Mouse (Mus musculus) lung, embryonic 15.5 days (tissue): ENCODE data around the gene Jph3. TPM values are rescaled to one million over a fixed set of nuclear protein-coding genes. Genes with fewer than 3 reads are reported as not detected.

ENCODE experiments used
- ATAC-seq: fragments of 200-750 bp; cut with Nextera tagmentation; 2 replicates; pipeline ENCODE4 v1.8.0; 2017; ENCODE audit warnings: moderate number of reproducible peaks, borderline replicate concordance; ENCODE audit not compliant: low FRiP score, low TSS enrichment; ENCODE audit errors: extremely low read depth
- H3K27ac ChIP-seq: fragments of 300-500 bp; sonication (generic); 2 replicates; pipeline ENCODE4 v1.5.1; 2015; ENCODE audit warnings: moderate library complexity, mild to moderate bottlenecking, inconsistent platforms
- H3K27me3 ChIP-seq: fragments of 300-500 bp; sonication (generic); 2 replicates; pipeline ENCODE4 v1.6.1; 2015; ENCODE audit warnings: inconsistent platforms
- H3K36me3 ChIP-seq: fragments of 300-500 bp; sonication (generic); 2 replicates; pipeline ENCODE4 v1.6.1; 2015; ENCODE audit warnings: inconsistent platforms
- H3K4me1 ChIP-seq: fragments of 300-500 bp; sonication (generic); 2 replicates; pipeline ENCODE4 v1.6.1; 2015; ENCODE audit warnings: inconsistent platforms
- H3K4me2 ChIP-seq: fragments of 300-500 bp; sonication (generic); 2 replicates; pipeline ENCODE4 v1.6.1; 2015; ENCODE audit warnings: inconsistent platforms, mild to moderate bottlenecking, moderate library complexity
- H3K4me3 ChIP-seq: fragments of 300-500 bp; sonication (generic); 2 replicates; pipeline ENCODE4 v1.5.1; 2015; ENCODE audit warnings: mild to moderate bottlenecking, inconsistent platforms
- H3K9ac ChIP-seq: fragments of 300-500 bp; sonication (generic); 2 replicates; pipeline ENCODE4 v1.6.1; 2015; ENCODE audit warnings: inconsistent platforms
- H3K9me3 ChIP-seq: fragments of 300-500 bp; sonication (generic); 2 replicates; pipeline ENCODE4 v1.6.1; 2016; ENCODE audit warnings: inconsistent platforms
- WGBS: fragments of 180-500 bp; shearing (Covaris S2); methylation state at CpG from one replicate; pipeline ENCODE4 v1.1.7; 2015; 5-methylcytosine and 5-hydroxymethylcytosine counted together
- polyA plus RNA-seq: library from polyadenylated mRNA; unstranded; fragments of >200 nt; fragmentation: Nextera tagmentation; extraction: Ambion mirVana; gene quantifications from 2 replicates; pipeline ENCODE4 v1.2.1, GENCODE M21; 2015

Gene Jph3
- polyA plus RNA-seq, 1 experiment from 2014 or later, result 0.86 TPM

- H3K9me3 ChIP-seq, result no peaks in the 10 kb centered on the region
- 40% methylated on average over 7 of the region's 7 CpGs for WGBS
- no peak overlapping the region for H3K27ac ChIP-seq
- ATAC-seq, result no peak
- no peak overlapping the region for H3K4me3 ChIP-seq
- no peaks in the 10 kb centered on the region for H3K27me3 ChIP-seq
- no peak overlapping the region for H3K9ac ChIP-seq
- no peaks in the 10 kb centered on the region for H3K4me1 ChIP-seq
- no peak overlapping the region for H3K4me2 ChIP-seq
- no peaks in the 10 kb centered on the region for H3K36me3 ChIP-seq
Measured at GRCm38 (mm10) chr8:121762999-121763699, 33.7 kb downstream of the Jph3 start.

- ATAC-seq, result no peak
- WGBS, result 64% methylated on average over 9 of the region's 9 CpGs
- Histone ChIP-seq H3K27ac (no peak overlapping the region), H3K4me3 (no peak overlapping the region), H3K9me3 (no peaks in the 10 kb centered on the region), H3K27me3 (no peaks in the 10 kb centered on the region), H3K36me3 (no peaks in the 10 kb centered on the region), H3K4me2 (no peak overlapping the region), H3K9ac (no peak overlapping the region), H3K4me1 (no peaks in the 10 kb centered on the region)
Measured at GRCm38 (mm10) chr8:121763700-121764013, 34.2 kb downstream of the Jph3 start.

DNA sequence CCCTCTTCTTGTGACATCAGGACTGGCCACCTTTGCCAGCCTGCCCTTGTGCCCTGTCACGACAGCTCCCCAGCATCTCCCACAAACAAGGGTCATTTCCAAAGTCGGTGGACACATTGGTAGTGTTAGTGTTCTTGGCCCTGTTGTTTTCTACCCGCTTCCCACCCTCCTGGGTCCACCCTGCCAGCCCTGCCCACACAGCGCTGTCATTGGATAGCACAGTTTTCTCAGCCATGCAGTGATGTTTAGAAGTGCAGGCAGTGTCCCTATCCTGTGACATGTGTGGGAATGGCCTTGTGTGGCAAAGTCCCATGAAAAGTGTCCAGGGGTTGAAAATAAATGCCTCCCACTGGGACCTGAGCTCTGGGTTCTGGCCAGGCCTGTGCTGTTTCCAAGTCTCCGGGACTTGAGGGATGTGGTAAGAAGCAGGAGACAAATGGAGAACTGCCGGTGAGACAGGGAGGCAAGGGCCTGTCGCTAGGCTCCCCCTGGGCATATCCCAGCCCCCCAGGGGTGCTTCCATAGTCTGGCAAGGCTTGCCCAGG, 36.2 kb downstream of the Jph3 start:
- Histone ChIP-seq H3K27ac (no peak overlapping the region), H3K9me3 (no peaks in the 10 kb centered on the region), H3K27me3 (no peaks in the 10 kb centered on the region), H3K9ac (no peak overlapping the region), H3K4me1 (no peaks in the 10 kb centered on the region), H3K4me2 (no peak overlapping the region), H3K4me3 (no peak overlapping the region), H3K36me3 (no peaks in the 10 kb centered on the region)
- ATAC-seq, result no peak
- WGBS, result 66% methylated on average over 7 of the region's 7 CpGs

- Histone ChIP-seq H3K27me3 (peaks cover 6% of the 10 kb centered on the region; the same call in 1 of the 2 replicates), H3K9ac (no peak overlapping the region), H3K27ac (no peak overlapping the region), H3K4me2 (no peak overlapping the region), H3K4me1 (no peaks in the 10 kb centered on the region), H3K4me3 (no peak overlapping the region), H3K36me3 (no peaks in the 10 kb centered on the region), H3K9me3 (no peaks in the 10 kb centered on the region)
- 13% methylated on average over 3 of the region's 3 CpGs for WGBS
- ATAC-seq, result no peak
Measured at GRCm38 (mm10) chr8:121769095-121769494, 39.7 kb downstream of the Jph3 start.

- H3K4me3 ChIP-seq, result no peak overlapping the region
- WGBS, result 87% methylated on average over 2 of the region's 2 CpGs
- H3K4me1 ChIP-seq, result no peaks in the 10 kb centered on the region
- no peak for ATAC-seq
- H3K4me2 ChIP-seq, result no peak overlapping the region
- H3K27ac ChIP-seq, result no peak overlapping the region
- no peaks in the 10 kb centered on the region for H3K36me3 ChIP-seq
- no peaks in the 10 kb centered on the region for H3K9me3 ChIP-seq
- no peak overlapping the region for H3K9ac ChIP-seq
- H3K27me3 ChIP-seq, result peaks cover 6% of the 10 kb centered on the region; the same call in 1 of the 2 replicates
Measured at GRCm38 (mm10) chr8:121769621-121770020, 40.2 kb downstream of the Jph3 start.

DNA sequence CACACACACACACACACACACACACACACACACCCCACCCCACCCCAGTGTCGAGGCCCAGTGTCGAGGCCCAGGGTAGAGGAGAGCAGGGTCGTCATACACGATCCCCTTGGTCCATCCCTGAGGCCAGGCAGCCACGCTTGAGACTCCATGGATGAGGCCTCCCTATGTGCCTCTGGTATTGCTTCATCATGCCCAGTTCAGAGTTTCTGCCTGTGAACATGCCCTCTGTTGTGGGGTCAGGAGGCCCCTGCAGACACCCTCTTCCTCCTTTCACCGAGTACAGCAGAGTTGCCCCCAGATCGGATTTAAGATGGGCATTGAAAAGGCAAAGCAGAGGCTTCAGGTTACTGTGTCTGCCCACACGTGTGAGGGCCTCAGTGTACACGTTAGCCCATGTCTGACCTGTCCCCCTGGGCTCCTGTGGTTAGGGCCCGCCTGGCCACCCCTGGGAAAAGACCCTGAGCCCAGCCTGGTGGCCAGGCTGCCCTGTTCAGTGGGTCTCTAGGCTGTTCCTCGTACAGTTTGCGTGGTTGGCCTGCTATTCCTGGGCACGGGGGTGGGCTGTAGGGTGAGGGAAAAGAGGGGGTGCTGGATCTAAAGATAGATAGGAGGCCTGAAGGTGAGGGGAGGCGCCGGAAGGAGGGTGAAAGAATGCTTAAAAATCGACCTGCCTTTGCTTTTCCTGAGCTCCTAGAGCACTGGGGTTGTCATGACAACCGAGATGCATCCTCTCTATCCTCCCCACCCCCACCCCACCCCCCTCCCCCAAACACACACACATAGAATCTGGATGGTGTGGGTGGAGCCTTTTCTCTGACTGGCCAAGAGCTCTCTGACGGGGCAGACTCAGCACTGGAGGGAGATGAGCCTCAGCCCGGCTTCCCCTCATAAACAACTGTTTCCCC, 41.7 kb downstream of the Jph3 start:
- WGBS, result 33% methylated on average over 19 of the region's 19 CpGs

GRCm38 (mm10) chr8:121773876-121774275, 44.5 kb downstream of the Jph3 start:
- no peaks in the 10 kb centered on the region for H3K9me3 ChIP-seq
- no peaks in the 10 kb centered on the region for H3K4me1 ChIP-seq
- H3K4me3 ChIP-seq, result no peak overlapping the region
- no peak overlapping the region for H3K27ac ChIP-seq
- no peak overlapping the region for H3K4me2 ChIP-seq
- no peak for ATAC-seq
- no peak overlapping the region for H3K9ac ChIP-seq
- H3K27me3 ChIP-seq, result peaks cover 6% of the 10 kb centered on the region; the same call in 1 of the 2 replicates
- no peaks in the 10 kb centered on the region for H3K36me3 ChIP-seq
- WGBS, result 81% methylated on average over 12 of the region's 12 CpGs

More for the DNA sequence above, 41.7 kb downstream of the Jph3 start:
- Histone ChIP-seq H3K9ac (no peak overlapping the region), H3K27ac (no peak overlapping the region), H3K9me3 (no peaks in the 10 kb centered on the region), H3K4me2 (no peak overlapping the region), H3K4me3 (no peak overlapping the region), H3K36me3 (no peaks in the 10 kb centered on the region), H3K4me1 (no peaks in the 10 kb centered on the region), H3K27me3 (peaks cover 6% of the 10 kb centered on the region; the same call in 1 of the 2 replicates)
- 0 out of 2 replicates have a peak, but pooled peaks have one; percentile 21 for ATAC-seq

DNA sequence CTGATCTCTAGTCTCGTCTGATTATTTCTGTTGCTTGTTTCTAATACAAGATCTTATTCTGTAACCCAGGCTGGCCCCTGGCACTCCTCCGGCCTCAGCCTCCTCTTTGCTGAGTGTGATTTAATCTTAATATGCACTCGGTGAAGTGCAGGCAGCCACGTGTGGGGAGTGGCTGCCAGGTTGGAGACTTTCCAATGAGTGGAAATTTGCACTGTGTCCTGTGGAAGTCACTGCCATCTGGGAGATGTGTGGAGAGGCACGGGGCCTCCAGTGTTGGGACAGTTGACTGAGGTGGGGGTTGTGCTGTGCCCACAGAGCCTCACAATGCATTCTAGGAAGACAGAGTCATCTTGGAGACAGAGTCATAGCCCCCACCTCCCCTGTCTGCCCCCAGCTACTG, 53.1 kb downstream of the Jph3 start:
- Histone ChIP-seq H3K9ac (no peak overlapping the region), H3K4me1 (no peaks in the 10 kb centered on the region), H3K36me3 (no peaks in the 10 kb centered on the region), H3K27me3 (no peaks in the 10 kb centered on the region), H3K27ac (no peak overlapping the region), H3K4me2 (no peak overlapping the region), H3K9me3 (no peaks in the 10 kb centered on the region), H3K4me3 (no peak overlapping the region)
- WGBS, result 47% methylated on average over 5 of the region's 5 CpGs
- no peak for ATAC-seq

GRCm38 (mm10) chr8:121786542-121786941, 57.1 kb downstream of the Jph3 start:
- WGBS, result 42% methylated on average over 10 of the region's 10 CpGs
- no peak for ATAC-seq
- Histone ChIP-seq H3K9ac (no peak overlapping the region), H3K36me3 (no peaks in the 10 kb centered on the region), H3K9me3 (no peaks in the 10 kb centered on the region), H3K4me2 (no peak overlapping the region), H3K4me3 (no peak overlapping the region), H3K27ac (no peak overlapping the region), H3K27me3 (no peaks in the 10 kb centered on the region), H3K4me1 (no peaks in the 10 kb centered on the region)

DNA sequence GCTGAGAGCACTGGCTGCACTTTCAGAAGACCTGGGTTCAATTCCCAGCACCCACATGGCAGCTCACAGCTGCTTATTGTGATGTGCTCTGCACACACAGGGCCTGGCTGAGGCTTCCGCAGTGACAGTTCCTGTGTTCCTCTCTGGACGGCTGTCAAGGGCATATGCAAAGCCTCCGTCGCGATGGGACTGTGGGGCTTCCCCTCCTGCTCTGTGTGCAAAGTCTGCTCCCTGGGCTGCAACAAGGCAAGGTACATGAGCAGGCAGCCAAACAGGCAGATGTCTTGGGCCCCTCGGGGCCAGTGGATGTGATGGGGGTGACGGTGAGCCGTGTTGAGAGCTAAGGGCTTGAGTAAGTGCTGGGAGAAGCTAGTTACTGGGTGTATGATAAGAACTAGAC, 59.4 kb downstream of the Jph3 start:
- no peak overlapping the region for H3K4me2 ChIP-seq
- no peaks in the 10 kb centered on the region for H3K27me3 ChIP-seq
- no peaks in the 10 kb centered on the region for H3K9me3 ChIP-seq
- H3K36me3 ChIP-seq, result no peaks in the 10 kb centered on the region
- no peak overlapping the region for H3K27ac ChIP-seq
- H3K4me1 ChIP-seq, result peaks cover 13% of the 10 kb centered on the region
- WGBS, result 76% methylated on average over 8 of the region's 8 CpGs
- no peak overlapping the region for H3K9ac ChIP-seq
- ATAC-seq, result no peak
- no peak overlapping the region for H3K4me3 ChIP-seq

DNA sequence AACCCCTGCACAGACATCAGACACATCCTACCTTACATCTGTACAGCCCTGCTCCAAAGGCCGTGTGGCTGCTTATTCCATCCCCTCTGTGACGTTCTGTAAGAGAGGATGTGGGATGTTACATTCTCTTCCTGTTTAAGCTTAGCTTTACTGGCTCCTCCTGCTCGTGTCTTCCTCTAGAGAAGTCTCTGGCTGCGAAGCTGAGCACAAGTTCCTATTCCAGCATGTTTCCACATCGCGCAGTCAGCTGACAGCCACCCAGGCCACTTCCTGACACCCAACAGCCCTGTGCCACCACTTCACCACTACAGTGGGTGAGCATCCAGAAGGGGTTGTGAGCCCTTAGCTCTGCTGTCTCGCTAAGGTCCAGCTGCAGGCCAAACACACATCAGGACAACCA, 62.7 kb downstream of the Jph3 start:
- H3K9me3 ChIP-seq, result no peaks in the 10 kb centered on the region
- H3K9ac ChIP-seq, result no peak overlapping the region

DNA sequence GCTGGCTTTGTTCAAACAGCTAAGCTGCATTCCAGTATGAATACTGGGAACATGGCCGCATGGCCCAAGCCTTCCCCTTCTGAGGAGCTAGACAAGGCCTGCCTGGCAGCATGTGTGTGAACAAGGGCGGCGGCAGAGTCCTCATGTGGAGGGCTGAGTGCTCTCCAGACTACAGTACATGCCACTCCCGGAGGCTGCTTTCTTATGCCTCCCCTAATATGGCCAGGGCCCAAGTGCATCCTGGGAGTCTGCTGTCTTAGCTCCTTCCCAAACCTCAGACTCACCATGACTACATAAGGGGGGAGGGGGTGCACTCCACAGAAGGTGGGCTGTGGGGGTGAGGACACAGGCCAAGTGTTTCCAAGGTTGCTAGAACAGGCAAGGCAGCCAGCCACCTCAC, 63.2 kb downstream of the Jph3 start:
- peak; percentile 56 for ATAC-seq
- WGBS, result 51% methylated on average over 4 of the region's 4 CpGs

More for the DNA sequence above, 62.7 kb downstream of the Jph3 start:
- ATAC-seq, result 0 out of 2 replicates have a peak, but pooled peaks have one; percentile 2
- Histone ChIP-seq H3K4me1 (peaks cover 13% of the 10 kb centered on the region), H3K36me3 (peaks cover 19% of the 10 kb centered on the region; the same call in 1 of the 2 replicates), H3K27me3 (no peaks in the 10 kb centered on the region), H3K4me3 (no peak overlapping the region), H3K27ac (peak overlapping the region; percentile 66), H3K4me2 (no peak overlapping the region)
- 61% methylated on average over 7 of the region's 7 CpGs for WGBS

More for the DNA sequence above, 63.2 kb downstream of the Jph3 start:
- Histone ChIP-seq H3K9ac (no peak overlapping the region), H3K4me2 (no peak overlapping the region), H3K36me3 (peaks cover 23% of the 10 kb centered on the region), H3K4me1 (peaks cover 13% of the 10 kb centered on the region), H3K27me3 (no peaks in the 10 kb centered on the region), H3K9me3 (no peaks in the 10 kb centered on the region), H3K4me3 (no peak overlapping the region), H3K27ac (peak overlapping the region; percentile 66)
